Mouse (Mus musculus): ENCODE measurements around the gene Anp32b.

GRCm38 (mm10) chr4:46456762-46457161 is 6.1 kb downstream of the Anp32b start:
- no peak for TF ChIP-seq CTCF (IDR thresholded peaks at IDR 0.05)
- no peak for TF ChIP-seq POLR2A (IDR thresholded peaks at IDR 0.05; ENCODE audit: insufficient read depth, low read depth, low read length)
- no peak for TF ChIP-seq EP300 (IDR thresholded peaks at IDR 0.05; ENCODE audit: insufficient read depth, low read depth, low read length)
